Mouse (Mus musculus) ES-E14 (cell line): ENCODE measurements around the gene H1foo. TPM values are rescaled to one million over a fixed set of nuclear protein-coding genes. Genes with fewer than 3 reads are reported as not detected.
A peak's percentile ranks its signal among the peaks of the same experiment; 100 is the strongest.

Source experiments
- DNase-seq: peaks from one replicate; pipeline ENCODE4 v3.0.0-alpha.2; 2013; ENCODE audit warnings: low read depth, low spot score
- H3K27ac ChIP-seq: 2 replicates; pipeline ENCODE4 v1.5.1; 2012; ENCODE audit warnings: low read depth, mild to moderate bottlenecking, low read length, moderate library complexity, mixed read lengths; ENCODE audit not compliant: poor library complexity, insufficient read depth, severe bottlenecking
- H3K36me3 ChIP-seq: 2 replicates; pipeline ENCODE4 v1.6.1; 2012; ENCODE audit warnings: mild to moderate bottlenecking, low read length, moderate library complexity, mixed read lengths; ENCODE audit not compliant: control insufficient read depth, poor library complexity, insufficient read depth, severe bottlenecking
- H3K4me1 ChIP-seq, 2 experiments: fragments of 150-350 bp in 1 of 2; sonication (generic) in 1 of 2; 2 replicates each; pipeline ENCODE4 v1.6.1; 2012; ENCODE audit warnings: low read length in 2 of 2, mild to moderate bottlenecking in 1 of 2, mixed read lengths in 1 of 2; ENCODE audit not compliant: control insufficient read depth in 2 of 2, insufficient read depth in 2 of 2, poor library complexity in 1 of 2
- H3K4me3 ChIP-seq, 2 experiments: fragments of 150-350 bp in 1 of 2; sonication (generic) in 1 of 2; 2 replicates each; pipeline ENCODE4 v1.5.1; 2012; ENCODE audit warnings: low read length in 2 of 2, low read depth in 1 of 2, mild to moderate bottlenecking in 1 of 2, mixed read lengths in 1 of 2; ENCODE audit not compliant: insufficient read depth in 1 of 2, poor library complexity in 1 of 2, severe bottlenecking in 1 of 2
- H3K9ac ChIP-seq: 2 replicates; pipeline ENCODE4 v1.6.1; 2012; ENCODE audit warnings: low read depth, mild to moderate bottlenecking, low read length, mixed read lengths; ENCODE audit not compliant: poor library complexity, insufficient read depth, severe bottlenecking
- H3K9me3 ChIP-seq: fragments of 150-350 bp; sonication (generic); 2 replicates; pipeline ENCODE4 v1.6.1; 2012; ENCODE audit warnings: low read depth, mild to moderate bottlenecking, low read length; ENCODE audit not compliant: control insufficient read depth, insufficient read depth
- CHD2 ChIP-seq: IDR thresholded peaks from 2 replicates; pipeline ENCODE4 v1.6.1; 2014; ENCODE audit warnings: mild to moderate bottlenecking, low read depth, low read length, inconsistent platforms
- HCFC1 ChIP-seq: IDR thresholded peaks from 2 replicates; pipeline ENCODE4 v1.6.1; 2012; ENCODE audit warnings: low read length, inconsistent platforms, borderline replicate concordance; ENCODE audit not compliant: insufficient read depth
- MAFK ChIP-seq: IDR thresholded peaks from 2 replicates; pipeline ENCODE4 v1.6.1; 2014; ENCODE audit warnings: mild to moderate bottlenecking, low read depth, low read length, inconsistent platforms; ENCODE audit not compliant: insufficient read depth
- ZC3H11A ChIP-seq: IDR thresholded peaks from 2 replicates; pipeline ENCODE4 v1.6.1; 2012; ENCODE audit warnings: low read depth, mild to moderate bottlenecking, inconsistent platforms, low read length, borderline replicate concordance
- ZNF384 ChIP-seq: IDR thresholded peaks from 2 replicates; pipeline ENCODE4 v1.6.1; 2012; ENCODE audit warnings: low read depth, low read length, inconsistent platforms
- in situ Hi-C, 2 experiments: fragments of 600-800 bp; cut with MboI; formaldehyde crosslinking; loops; one replicate each; pipeline ENCODE4 v1.15.1; 2025; ENCODE audit warnings: low sequenced_read_pairs in 2 of 2, inconsistent platforms in 1 of 2; ENCODE audit not compliant: unreplicated experiment in 2 of 2
- total RNA-seq: library from RNA; depleted of rRNA; stranded (reverse); fragments of 300-350 nt; gene quantifications from 2 replicates; pipeline ENCODE4 v1.2.3, GENCODE M21; 2012

H1foo gene
- total RNA-seq, 1 experiment, result not detected

- in situ Hi-C loops, result no loop called here
- no peaks in the 10 kb centered on the region for H3K36me3 ChIP-seq
- no peak overlapping the region for H3K9ac ChIP-seq
- TF ChIP-seq MAFK (no peak), HCFC1 (no peak), ZC3H11A (no peak), CHD2 (no peak), ZNF384 (no peak)
- no peak overlapping the region for H3K27ac ChIP-seq
- H3K4me3 ChIP-seq, result no peak overlapping the region
- H3K9me3 ChIP-seq, result no peaks in the 10 kb centered on the region
- H3K4me1 ChIP-seq, result peaks cover 0 to 3% of the 10 kb centered on the region in 2 experiments; a peak in 1 of 4 replicates
- DNase-seq, result no peak
These were observed 13.7 kb downstream of the H1foo start for GRCm38 (mm10) chr6:115958445-115958844.

GRCm38 (mm10) chr6:115959151-115959691 lies 14.5 kb downstream of the H1foo start:
- Histone ChIP-seq H3K4me3 (no peak overlapping the region), H3K36me3 (no peaks in the 10 kb centered on the region), H3K9me3 (no peaks in the 10 kb centered on the region), H3K9ac (no peak overlapping the region), H3K4me1 (peaks cover 0 to 3% of the 10 kb centered on the region in 2 experiments; a peak in 1 of 4 replicates), H3K27ac (no peak overlapping the region)
- TF ChIP-seq ZNF384 (no peak), MAFK (no peak), ZC3H11A (no peak), HCFC1 (no peak), CHD2 (no peak)
- in situ Hi-C loops, result no loop called here
- DNase-seq, result no peak

- H3K4me1 ChIP-seq, result peaks cover 0 to 3% of the 10 kb centered on the region in 2 experiments; a peak in 1 of 4 replicates
- TF ChIP-seq ZNF384 (no peak), HCFC1 (no peak), CHD2 (no peak), MAFK (no peak), ZC3H11A (no peak)
- H3K27ac ChIP-seq, result no peak overlapping the region
- no peak for DNase-seq
- no peaks in the 10 kb centered on the region for H3K9me3 ChIP-seq
- no peak overlapping the region for H3K9ac ChIP-seq
- in situ Hi-C loops, result no loop called here
- H3K4me3 ChIP-seq, result no peak overlapping the region
- H3K36me3 ChIP-seq, result no peaks in the 10 kb centered on the region
These were observed 15.6 kb downstream of the H1foo start for GRCm38 (mm10) chr6:115960322-115960721.

- no peak overlapping the region for H3K27ac ChIP-seq
These were observed 17.0 kb downstream of the H1foo start for GRCm38 (mm10) chr6:115961743-115962142.

GRCm38 (mm10) chr6:115962439-115963085 lies 17.8 kb downstream of the H1foo start:
- H3K4me3 ChIP-seq, result no peak overlapping the region
- H3K4me1 ChIP-seq, result peaks cover 0 to 3% of the 10 kb centered on the region in 2 experiments; a peak in 1 of 4 replicates
- TF ChIP-seq ZNF384 (no peak), HCFC1 (no peak), MAFK (0 out of 2 replicates have a peak, but pooled peaks have one; percentile 15), ZC3H11A (no peak), CHD2 (no peak)
- H3K9me3 ChIP-seq, result no peaks in the 10 kb centered on the region
- no peak overlapping the region for H3K27ac ChIP-seq
- H3K36me3 ChIP-seq, result no peaks in the 10 kb centered on the region
- no peak overlapping the region for H3K9ac ChIP-seq
- peak; percentile 44 for DNase-seq
- in situ Hi-C loops, result no loop called here

More at GRCm38 (mm10) chr6:115961743-115962142, 17.0 kb downstream of the H1foo start:
- Histone ChIP-seq H3K9ac (no peak overlapping the region), H3K9me3 (no peaks in the 10 kb centered on the region), H3K36me3 (no peaks in the 10 kb centered on the region), H3K4me3 (no peak overlapping the region), H3K4me1 (peaks cover 0 to 3% of the 10 kb centered on the region in 2 experiments; a peak in 1 of 4 replicates)
- TF ChIP-seq HCFC1 (no peak), MAFK (no peak), CHD2 (no peak), ZNF384 (no peak), ZC3H11A (no peak)
- in situ Hi-C loops, result no loop called here
- no peak for DNase-seq
